Mouse (Mus musculus) telencephalon, adult 2 months (tissue): ENCODE results near the gene 2010111I01Rik.
"Not testable (repeated sequence)": the region's sequence is repeated elsewhere in the genome, so short reads cannot be mapped to it uniquely, and the experiment has no call there.

Source experiments
- DNase-seq: peaks from one replicate; pipeline ENCODE4 v3.0.0-alpha.2; 2011; ENCODE audit warnings: low read depth, low spot score

Gene 2010111I01Rik

GRCm38 (mm10) chr13:62955997-62956396 is 8.7 kb upstream of the 2010111I01Rik start:
- no peak for DNase-seq

DNA sequence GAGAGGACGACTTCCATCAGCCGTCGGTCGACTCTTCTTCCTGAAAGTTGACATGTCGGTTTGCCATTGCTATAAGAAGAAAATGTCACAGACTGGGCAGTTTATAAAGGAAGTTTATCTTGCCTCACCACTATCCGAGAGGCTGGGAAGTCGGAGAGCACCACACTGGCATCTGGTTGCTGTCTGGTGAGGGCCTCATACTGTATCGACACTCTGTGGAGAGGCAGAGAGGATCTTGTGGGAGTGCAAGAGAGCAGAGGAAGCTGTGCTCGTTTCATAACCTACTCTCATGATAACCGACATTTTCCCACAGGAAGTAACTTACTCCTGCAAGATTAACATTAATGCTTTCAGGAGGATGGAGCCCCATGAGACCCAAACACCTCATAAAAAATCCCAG is 7.9 kb upstream of the 2010111I01Rik start:
- DNase-seq: no peak

DNA sequence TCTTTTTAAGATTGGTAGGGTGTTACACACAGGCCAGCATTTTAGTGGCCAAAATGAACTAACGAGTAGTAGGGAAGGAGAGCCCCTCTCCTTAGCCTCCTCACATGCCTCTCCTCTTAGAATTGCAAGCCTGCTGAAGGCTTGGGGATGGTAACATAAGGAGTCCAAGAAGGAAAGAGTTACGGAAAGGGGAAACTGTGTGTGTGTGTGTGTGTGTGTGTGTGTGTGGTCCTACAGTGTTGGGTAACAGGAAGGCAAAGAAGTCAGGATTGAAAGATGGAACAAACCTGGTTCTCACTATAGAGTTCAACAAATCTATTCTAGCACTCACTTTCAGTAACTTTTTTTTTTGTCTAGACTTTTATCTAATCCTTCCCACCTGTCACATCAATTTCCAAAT is 1.3 kb upstream of the 2010111I01Rik start:
- DNase-seq: no peak

DNA sequence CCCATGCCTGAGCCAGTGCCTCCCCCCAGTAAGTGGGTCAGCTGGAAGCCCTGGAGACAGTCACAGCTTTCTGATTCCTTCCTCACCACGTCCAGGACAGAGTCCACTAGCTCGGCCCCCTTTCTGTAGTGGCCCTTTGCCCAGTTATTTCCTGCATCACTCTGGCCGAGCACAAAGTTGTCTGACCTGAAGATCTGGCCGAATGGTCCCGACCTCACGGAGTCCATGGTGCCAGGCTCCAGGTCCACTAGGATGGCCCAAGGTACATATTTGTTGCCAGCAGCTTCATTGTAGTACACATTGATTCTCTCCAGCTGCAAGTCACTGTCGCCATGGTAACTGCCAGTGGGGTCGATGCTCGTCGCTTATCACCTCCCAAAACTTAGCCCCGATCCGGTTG is 3.5 kb downstream of the 2010111I01Rik start:
- no peak for DNase-seq

DNA sequence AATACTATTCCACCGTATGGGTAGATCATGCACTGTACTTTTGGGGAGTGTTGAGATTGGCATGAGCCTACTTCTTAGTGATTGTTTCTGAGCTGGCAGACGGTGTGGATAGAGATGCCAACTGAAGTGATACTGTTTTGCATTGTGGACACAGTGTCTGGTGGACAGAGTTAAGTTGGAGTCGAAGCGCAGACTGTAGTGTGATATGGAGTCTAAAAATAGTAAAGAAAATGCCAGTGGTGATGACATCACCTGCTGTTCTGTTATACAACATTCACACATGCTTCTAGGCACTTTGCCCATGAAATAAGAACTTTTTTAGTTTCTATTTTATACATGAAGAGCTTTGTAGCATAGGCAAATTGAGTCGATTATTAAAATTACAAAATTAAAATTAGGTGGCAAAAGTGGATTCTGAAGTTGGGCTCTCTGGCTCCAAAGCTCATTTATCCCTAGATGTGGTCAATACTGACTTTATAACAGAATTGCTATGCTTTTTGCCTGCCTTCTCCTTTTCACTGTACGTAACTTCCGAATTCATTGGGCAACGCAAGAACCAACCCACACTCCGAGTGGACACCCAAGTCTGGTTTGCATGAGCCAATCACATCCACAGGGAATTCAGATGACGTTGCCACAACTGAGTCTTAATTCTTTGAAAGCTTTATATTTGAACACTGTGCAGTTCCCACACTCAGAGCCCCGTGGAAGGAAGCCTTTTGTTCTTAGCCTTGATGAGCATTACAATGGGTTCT is 6.0 kb downstream of the 2010111I01Rik start:
- DNase-seq: peak; percentile 73

GRCm38 (mm10) chr13:62972403-62972802 is 7.7 kb downstream of the 2010111I01Rik start:
- DNase-seq: no peak

DNA sequence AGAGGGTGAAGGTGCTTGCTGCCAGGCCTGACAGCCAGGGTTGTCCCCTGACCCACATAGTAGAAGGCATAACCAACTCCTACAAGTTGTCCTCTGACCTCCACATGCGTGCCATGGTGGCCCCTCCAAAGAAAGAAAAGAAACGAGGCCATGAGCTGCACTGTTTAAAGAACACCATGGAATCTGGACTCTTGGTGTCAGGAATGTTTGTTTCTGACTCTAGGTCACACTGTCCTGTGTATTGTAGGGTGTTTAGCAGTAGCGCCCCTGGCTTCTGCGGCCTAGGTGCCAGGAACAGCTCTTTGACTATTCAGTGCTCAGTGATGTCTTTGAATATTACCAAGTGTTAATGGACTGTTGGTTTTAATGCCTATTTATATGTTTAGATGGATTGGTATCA is 8.4 kb downstream of the 2010111I01Rik start:
- no peak for DNase-seq

DNA sequence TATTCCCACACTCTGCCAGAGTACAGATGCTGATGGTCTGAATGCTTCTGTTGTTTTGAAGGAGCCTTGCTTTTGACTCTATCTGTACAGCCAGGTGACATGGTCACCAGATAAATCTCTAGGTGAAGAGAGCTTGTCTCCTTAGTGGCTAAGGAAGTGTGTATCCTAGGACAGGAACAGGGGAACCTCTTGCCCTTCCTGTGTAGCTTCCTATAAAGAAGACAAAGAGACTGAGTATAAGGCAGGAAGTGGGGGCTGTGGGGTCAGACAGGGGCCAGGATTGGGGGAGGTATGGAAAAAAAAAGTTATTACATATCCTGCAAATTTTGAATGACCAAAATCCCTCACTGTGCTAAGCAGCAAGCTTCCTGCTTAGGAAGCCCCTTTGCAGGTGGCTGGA is 13.4 kb downstream of the 2010111I01Rik start:
- no peak for DNase-seq

- no peak for DNase-seq
Measured at GRCm38 (mm10) chr13:62978784-62979183, 14.1 kb downstream of the 2010111I01Rik start.

DNA sequence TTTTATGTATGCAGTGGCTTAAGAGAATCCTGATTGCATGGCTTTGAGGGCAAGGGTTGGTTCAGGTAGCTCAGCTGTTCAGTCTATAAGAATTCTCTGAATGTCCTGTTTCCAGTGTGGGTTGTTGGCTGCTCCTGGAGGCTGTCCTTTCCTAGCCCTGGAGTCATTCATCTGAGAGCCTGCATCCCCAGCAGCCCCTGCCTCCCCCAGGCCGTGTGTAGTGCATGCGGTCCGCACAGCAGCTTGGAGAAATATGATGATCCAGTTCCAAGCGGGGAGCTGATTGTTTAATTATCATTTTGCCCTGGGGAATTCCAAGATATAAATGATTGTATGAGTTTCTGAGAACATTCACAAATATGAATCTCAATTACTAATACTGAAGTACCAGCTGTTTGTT is 14.5 kb downstream of the 2010111I01Rik start:
- no peak for DNase-seq

- peak; percentile 13 for DNase-seq
Measured at GRCm38 (mm10) chr13:62980131-62980530, 15.4 kb downstream of the 2010111I01Rik start.

- DNase-seq: no peak
Measured at GRCm38 (mm10) chr13:62984485-62984884, 19.8 kb downstream of the 2010111I01Rik start.

DNA sequence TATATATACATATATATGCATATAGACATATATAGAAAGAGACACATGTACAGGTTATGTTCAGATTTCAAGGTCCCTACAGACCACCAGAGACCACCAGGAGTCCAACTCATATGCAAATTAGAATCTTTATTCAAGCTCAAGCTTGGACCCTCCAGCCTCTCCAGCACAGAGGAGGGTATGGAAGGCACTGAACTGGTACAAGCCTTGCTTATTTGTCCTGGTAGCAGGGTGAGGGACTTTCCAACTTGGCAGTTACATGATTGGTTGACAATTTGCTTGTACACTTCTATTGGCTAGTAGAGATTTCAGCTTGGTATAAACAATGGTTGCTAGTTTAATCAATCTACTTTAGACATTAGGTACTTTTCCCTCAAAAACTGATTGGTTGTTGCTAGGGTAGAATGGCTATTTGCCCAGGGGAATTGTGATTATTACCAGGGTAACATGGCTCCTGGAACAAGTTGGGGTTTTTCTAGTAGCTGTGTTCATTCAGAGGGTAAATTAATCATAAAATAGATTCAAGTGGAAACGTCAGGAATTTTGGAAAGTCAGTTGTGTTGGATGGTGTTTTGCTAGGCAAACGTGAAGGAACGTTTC is 25.3 kb downstream of the 2010111I01Rik start:
- no peak for DNase-seq

DNA sequence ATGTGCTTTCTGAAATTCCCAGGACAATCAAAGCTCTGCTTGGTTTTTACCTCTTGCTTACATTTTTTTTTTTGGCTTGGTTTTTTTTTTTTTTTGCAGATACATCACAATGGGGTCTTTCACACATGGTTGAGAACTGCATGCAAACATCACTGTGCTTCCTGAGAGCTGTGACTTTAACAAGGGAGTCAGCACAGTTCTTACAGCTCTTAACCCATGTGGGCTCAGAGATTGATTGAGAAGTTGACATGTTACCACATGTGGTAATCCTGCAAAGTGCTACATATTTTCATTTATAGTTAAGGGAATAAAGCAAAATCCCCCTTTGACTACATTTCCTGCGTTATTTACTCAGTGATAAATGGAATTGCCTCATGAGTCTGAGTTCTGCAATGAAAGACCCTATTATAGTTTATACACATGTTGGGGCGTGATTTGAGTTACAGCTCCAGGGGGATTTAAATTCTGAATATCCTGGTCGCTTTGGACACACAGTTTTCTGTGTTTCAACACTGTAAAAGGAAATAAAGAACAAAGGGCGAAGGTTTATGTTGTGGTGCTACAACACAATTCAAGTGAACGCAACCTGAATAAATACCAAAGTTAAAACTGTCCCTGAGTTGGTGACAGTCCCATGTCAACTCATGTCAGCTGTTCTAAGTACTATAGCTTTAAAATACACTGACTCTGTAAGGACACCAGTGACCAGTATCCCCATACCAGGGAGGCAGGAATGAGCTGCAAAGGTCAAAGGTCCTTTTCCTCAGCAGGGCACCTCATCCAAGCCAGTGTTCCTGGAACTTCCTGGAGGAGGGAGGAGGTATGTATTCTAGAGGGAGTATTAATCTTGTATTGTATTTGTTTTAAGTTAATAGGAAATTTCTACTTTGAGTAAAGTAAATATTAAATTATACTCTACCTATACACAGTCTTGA is 29.1 kb downstream of the 2010111I01Rik start:
- no peak for DNase-seq

GRCm38 (mm10) chr13:62996767-62997166 is 32.1 kb downstream of the 2010111I01Rik start:
- no peak for DNase-seq

DNA sequence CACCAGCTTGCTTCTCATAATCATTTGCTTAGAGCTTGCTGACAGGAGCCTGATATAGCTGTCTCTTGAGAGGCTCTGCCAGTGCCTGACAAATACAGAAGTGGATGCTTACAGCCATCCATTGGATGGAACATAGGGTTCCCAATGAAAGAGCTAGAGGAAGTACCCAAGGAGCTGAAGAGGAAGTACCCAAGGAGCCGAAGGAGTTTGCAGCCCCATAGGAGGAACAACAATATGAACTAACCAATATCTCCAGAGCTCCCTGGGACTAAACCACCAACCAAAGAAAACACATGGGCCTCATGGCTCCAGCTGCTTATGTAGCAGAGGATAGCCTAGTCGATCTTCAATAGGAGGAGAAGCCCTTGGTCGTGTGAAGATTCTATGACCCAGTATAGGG is 42.8 kb downstream of the 2010111I01Rik start:
- DNase-seq: not testable (repeated sequence)

- no peak for DNase-seq
Measured at GRCm38 (mm10) chr13:63010345-63011090, 45.8 kb downstream of the 2010111I01Rik start.

GRCm38 (mm10) chr13:63014353-63014752 is 49.7 kb downstream of the 2010111I01Rik start:
- DNase-seq: no peak

GRCm38 (mm10) chr13:63015362-63015761 is 50.7 kb downstream of the 2010111I01Rik start:
- DNase-seq: no peak

GRCm38 (mm10) chr13:63016056-63016455 is 51.4 kb downstream of the 2010111I01Rik start:
- peak; percentile 71 for DNase-seq
